Mouse (Mus musculus) ES-E14 (cell line): ENCODE measurements around the gene Gm14190.

Experiments used
- CHD2 ChIP-seq: IDR thresholded peaks from 2 replicates; pipeline ENCODE4 v1.6.1; 2014; ENCODE audit warnings: mild to moderate bottlenecking, low read depth, low read length, inconsistent platforms
- ZC3H11A ChIP-seq: IDR thresholded peaks from 2 replicates; pipeline ENCODE4 v1.6.1; 2012; ENCODE audit warnings: low read depth, mild to moderate bottlenecking, inconsistent platforms, low read length, borderline replicate concordance
- ZNF384 ChIP-seq: IDR thresholded peaks from 2 replicates; pipeline ENCODE4 v1.6.1; 2012; ENCODE audit warnings: low read depth, low read length, inconsistent platforms

- TF ChIP-seq CHD2 (no peak), ZC3H11A (no peak), ZNF384 (no peak)
Observed at GRCm38 (mm10) chr11:99718759-99719158, 28.2 kb upstream of the Gm14190 start.
